Mouse (Mus musculus) forebrain, embryonic 15.5 days (tissue): ENCODE measurements around the gene Samd4. TPM values are rescaled to one million over a fixed set of nuclear protein-coding genes. Genes with fewer than 3 reads are reported as not detected.

ENCODE experiments used
- ATAC-seq: fragments of 200-750 bp; cut with Nextera tagmentation; replicated peaks from 2 replicates; pipeline ENCODE4 v1.8.0; 2017; ENCODE audit warnings: mild to moderate bottlenecking, moderate TSS enrichment, moderate library complexity
- H3K27ac ChIP-seq: fragments of 300-500 bp; sonication (generic); replicated peaks from 2 replicates; pipeline ENCODE4 v1.5.1; 2015; ENCODE audit warnings: mild to moderate bottlenecking, inconsistent platforms
- H3K27me3 ChIP-seq: fragments of 300-500 bp; sonication (generic); 2 replicates; pipeline ENCODE4 v1.6.1; 2015; ENCODE audit warnings: inconsistent platforms
- H3K36me3 ChIP-seq: fragments of 300-500 bp; sonication (generic); 2 replicates; pipeline ENCODE4 v1.6.1; 2015; ENCODE audit warnings: mild to moderate bottlenecking, inconsistent platforms
- H3K4me1 ChIP-seq: fragments of 300-500 bp; sonication (generic); 2 replicates; pipeline ENCODE4 v1.6.1; 2015; ENCODE audit warnings: inconsistent platforms
- H3K4me2 ChIP-seq: fragments of 300-500 bp; sonication (generic); replicated peaks from 2 replicates; pipeline ENCODE4 v1.6.1; 2015; ENCODE audit warnings: mild to moderate bottlenecking, inconsistent platforms
- H3K4me3 ChIP-seq: fragments of 300-500 bp; sonication (generic); 2 replicates; pipeline ENCODE4 v1.5.1; 2015; ENCODE audit warnings: mild to moderate bottlenecking, inconsistent platforms
- H3K9ac ChIP-seq: fragments of 300-500 bp; sonication (generic); replicated peaks from 2 replicates; pipeline ENCODE4 v1.6.1; 2015; ENCODE audit warnings: mild to moderate bottlenecking, inconsistent platforms
- H3K9me3 ChIP-seq: fragments of 300-500 bp; sonication (generic); 2 replicates; pipeline ENCODE4 v1.6.1; 2016; ENCODE audit warnings: inconsistent platforms
- WGBS: fragments of 180-500 bp; shearing (Covaris S2); methylation state at CpG from one replicate; pipeline ENCODE4 v1.1.7; 2015; ENCODE audit warnings: mixed read lengths; 5-methylcytosine and 5-hydroxymethylcytosine counted together
- polyA plus RNA-seq: library from polyadenylated mRNA; unstranded; fragments of >200 nt; fragmentation: Nextera tagmentation; extraction: Ambion mirVana; gene quantifications from 2 replicates; pipeline ENCODE4 v1.2.1, GENCODE M21; 2015

Gene Samd4
- polyA plus RNA-seq, 1 experiment from 2014 or later: 4.6 TPM

- peak; percentile 59 for ATAC-seq
- Histone ChIP-seq H3K4me3 (no peak overlapping the region), H3K36me3 (no peaks in the 10 kb centered on the region), H3K9me3 (no peaks in the 10 kb centered on the region), H3K4me2 (no peak overlapping the region), H3K27ac (no peak overlapping the region), H3K4me1 (peaks cover 30% of the 10 kb centered on the region), H3K27me3 (no peaks in the 10 kb centered on the region), H3K9ac (no peak overlapping the region)
- 66% methylated on average over 23 of the region's 23 CpGs for WGBS
These were observed 59.5 kb downstream of the Samd4 start for GRCm38 (mm10) chr14:46941896-46942812.

GRCm38 (mm10) chr14:46944411-46944810 is 61.8 kb downstream of the Samd4 start:
- H3K9me3 ChIP-seq: no peaks in the 10 kb centered on the region
- H3K36me3 ChIP-seq: no peaks in the 10 kb centered on the region
- no peak overlapping the region for H3K4me2 ChIP-seq
- peaks cover 30% of the 10 kb centered on the region for H3K4me1 ChIP-seq
- H3K9ac ChIP-seq: no peak overlapping the region
- H3K27me3 ChIP-seq: no peaks in the 10 kb centered on the region
- WGBS: 81% methylated on average over 3 of the region's 3 CpGs
- no peak overlapping the region for H3K27ac ChIP-seq
- H3K4me3 ChIP-seq: no peak overlapping the region
- no peak for ATAC-seq

GRCm38 (mm10) chr14:46945903-46946490 is 63.3 kb downstream of the Samd4 start:
- Histone ChIP-seq H3K4me1 (peaks cover 26% of the 10 kb centered on the region), H3K27ac (0 out of 2 replicates have a peak overlapping the region, but pooled peaks have one; percentile 53), H3K27me3 (no peaks in the 10 kb centered on the region), H3K36me3 (no peaks in the 10 kb centered on the region), H3K9ac (no peak overlapping the region), H3K4me2 (0 out of 2 replicates have a peak overlapping the region, but pooled peaks have one; percentile 3), H3K9me3 (no peaks in the 10 kb centered on the region), H3K4me3 (no peak overlapping the region)
- peak; percentile 55 for ATAC-seq
- 31% methylated on average over 10 of the region's 10 CpGs for WGBS

GRCm38 (mm10) chr14:46947644-46948043 is 65.0 kb downstream of the Samd4 start:
- Histone ChIP-seq H3K36me3 (no peaks in the 10 kb centered on the region), H3K27me3 (no peaks in the 10 kb centered on the region), H3K9ac (no peak overlapping the region), H3K27ac (no peak overlapping the region), H3K4me3 (no peak overlapping the region), H3K4me2 (no peak overlapping the region), H3K4me1 (peaks cover 13% of the 10 kb centered on the region), H3K9me3 (no peaks in the 10 kb centered on the region)
- 83% methylated on average over 3 of the region's 3 CpGs for WGBS
- no peak for ATAC-seq

- 72% methylated on average over 11 of the region's 11 CpGs for WGBS
- Histone ChIP-seq H3K36me3 (no peaks in the 10 kb centered on the region), H3K9me3 (no peaks in the 10 kb centered on the region)
These were observed 68.1 kb downstream of the Samd4 start for GRCm38 (mm10) chr14:46950527-46951384.

GRCm38 (mm10) chr14:46952264-46952663 is 69.6 kb downstream of the Samd4 start:
- Histone ChIP-seq H3K27me3 (no peaks in the 10 kb centered on the region), H3K4me3 (no peak overlapping the region), H3K4me1 (no peaks in the 10 kb centered on the region), H3K4me2 (no peak overlapping the region), H3K27ac (no peak overlapping the region), H3K9ac (no peak overlapping the region), H3K9me3 (no peaks in the 10 kb centered on the region), H3K36me3 (no peaks in the 10 kb centered on the region)
- no peak for ATAC-seq
- 87% methylated on average over 2 of the region's 2 CpGs for WGBS

More at GRCm38 (mm10) chr14:46950527-46951384, 68.1 kb downstream of the Samd4 start:
- no peak overlapping the region for H3K9ac ChIP-seq
- peaks cover 9% of the 10 kb centered on the region for H3K4me1 ChIP-seq
- H3K27me3 ChIP-seq: no peaks in the 10 kb centered on the region
- no peak overlapping the region for H3K4me2 ChIP-seq
- no peak for ATAC-seq
- no peak overlapping the region for H3K4me3 ChIP-seq
- no peak overlapping the region for H3K27ac ChIP-seq

GRCm38 (mm10) chr14:46955109-46955508 is 72.5 kb downstream of the Samd4 start:
- Histone ChIP-seq H3K36me3 (no peaks in the 10 kb centered on the region), H3K9me3 (no peaks in the 10 kb centered on the region), H3K4me3 (no peak overlapping the region), H3K27ac (no peak overlapping the region), H3K4me1 (no peaks in the 10 kb centered on the region), H3K9ac (no peak overlapping the region), H3K27me3 (no peaks in the 10 kb centered on the region), H3K4me2 (no peak overlapping the region)
- 57% methylated on average over 2 of the region's 2 CpGs for WGBS
- ATAC-seq: no peak

- Histone ChIP-seq H3K4me2 (no peak overlapping the region), H3K27me3 (no peaks in the 10 kb centered on the region), H3K4me1 (no peaks in the 10 kb centered on the region), H3K4me3 (no peak overlapping the region), H3K36me3 (no peaks in the 10 kb centered on the region), H3K9ac (no peak overlapping the region), H3K27ac (no peak overlapping the region), H3K9me3 (no peaks in the 10 kb centered on the region)
- WGBS: 44% methylated on average over 9 of the region's 9 CpGs
- ATAC-seq: no peak
These were observed 73.0 kb downstream of the Samd4 start for GRCm38 (mm10) chr14:46955574-46956043.

GRCm38 (mm10) chr14:46956121-46956520 is 73.5 kb downstream of the Samd4 start:
- Histone ChIP-seq H3K4me2 (no peak overlapping the region), H3K36me3 (no peaks in the 10 kb centered on the region), H3K27ac (no peak overlapping the region), H3K9me3 (no peaks in the 10 kb centered on the region), H3K4me3 (no peak overlapping the region), H3K9ac (no peak overlapping the region), H3K4me1 (no peaks in the 10 kb centered on the region), H3K27me3 (no peaks in the 10 kb centered on the region)
- no peak for ATAC-seq
- WGBS: 49% methylated on average over 7 of the region's 7 CpGs

- no peak overlapping the region for H3K4me3 ChIP-seq
- H3K27ac ChIP-seq: no peak overlapping the region
- 76% methylated on average over 7 of the region's 7 CpGs for WGBS
- H3K9ac ChIP-seq: no peak overlapping the region
- H3K4me2 ChIP-seq: no peak overlapping the region
- no peak for ATAC-seq
- no peaks in the 10 kb centered on the region for H3K36me3 ChIP-seq
- H3K9me3 ChIP-seq: no peaks in the 10 kb centered on the region
- no peaks in the 10 kb centered on the region for H3K27me3 ChIP-seq
- no peaks in the 10 kb centered on the region for H3K4me1 ChIP-seq
These were observed 76.6 kb downstream of the Samd4 start for GRCm38 (mm10) chr14:46959166-46959721.

GRCm38 (mm10) chr14:46959831-46960230 is 77.2 kb downstream of the Samd4 start:
- ATAC-seq: no peak
- H3K27ac ChIP-seq: no peak overlapping the region
- H3K9ac ChIP-seq: no peak overlapping the region
- H3K9me3 ChIP-seq: no peaks in the 10 kb centered on the region
- no peak overlapping the region for H3K4me3 ChIP-seq
- H3K4me1 ChIP-seq: no peaks in the 10 kb centered on the region
- H3K36me3 ChIP-seq: no peaks in the 10 kb centered on the region
- no peaks in the 10 kb centered on the region for H3K27me3 ChIP-seq
- no peak overlapping the region for H3K4me2 ChIP-seq
- WGBS: 93% methylated on average over 2 of the region's 2 CpGs
